Mouse (Mus musculus) heart, adult 2 months (tissue): ENCODE results near the gene Shroom3.

Source experiments
- CTCF ChIP-seq: fragments of 200-600 bp; IDR thresholded peaks from 2 replicates; pipeline ENCODE4 v1.8.1; 2022; ENCODE audit warnings: antibody characterized with exemption, mild to moderate bottlenecking, moderate library complexity
- EP300 ChIP-seq: fragments of 200-500 bp; IDR thresholded peaks from 2 replicates; pipeline ENCODE4 v1.6.1; 2011; ENCODE audit warnings: low read depth, low read length, control low read depth; ENCODE audit not compliant: insufficient read depth
- POLR2A ChIP-seq: fragments of 200-500 bp; IDR thresholded peaks from 2 replicates; pipeline ENCODE4 v1.6.1; 2011; ENCODE audit warnings: mild to moderate bottlenecking, low read depth, low read length, control low read depth; ENCODE audit not compliant: insufficient read depth

DNA sequence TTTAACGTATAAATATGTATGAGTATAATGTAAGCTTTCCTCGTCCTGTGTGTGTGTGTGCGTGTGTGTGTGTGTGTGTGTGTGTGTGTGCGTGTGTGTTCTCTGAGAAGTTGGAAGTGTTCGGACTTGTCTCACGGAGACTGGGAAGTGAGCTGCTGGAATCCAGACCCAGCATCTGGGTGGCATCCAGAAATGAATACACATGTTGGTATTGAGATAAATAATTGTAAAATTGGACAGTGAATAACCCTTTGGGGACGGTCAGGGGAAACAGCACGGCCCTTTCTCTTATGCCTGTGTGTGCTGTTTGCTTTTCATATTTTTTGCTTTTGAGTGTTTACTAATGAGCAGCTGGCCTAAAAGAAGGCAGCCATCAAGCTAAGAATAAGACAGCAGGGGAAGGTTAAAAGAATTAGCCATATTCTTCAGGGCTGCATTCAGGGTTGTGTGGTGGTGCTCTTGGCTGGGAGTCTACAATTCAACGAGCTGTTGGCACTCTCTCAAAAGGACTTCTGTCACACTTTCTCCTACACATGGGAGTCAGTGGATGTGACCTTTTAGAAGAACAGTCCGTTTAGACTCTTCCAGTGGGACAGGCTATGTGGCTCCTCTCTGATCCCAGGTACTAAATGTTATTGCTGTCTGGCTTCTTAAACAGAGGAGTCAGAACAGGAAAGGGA is 11.2 kb downstream of the Shroom3 start:
- no peak for TF ChIP-seq CTCF
- no peak for TF ChIP-seq POLR2A
- TF ChIP-seq EP300 = no peak
